Mouse (Mus musculus) mammary gland, adult 2 months (tissue): ENCODE data around the gene Skint4. TPM values are rescaled to one million over a fixed set of nuclear protein-coding genes. Genes with fewer than 3 reads are reported as not detected.

ENCODE experiments used
- polyA plus RNA-seq: library from polyadenylated mRNA; depleted of rRNA; stranded (reverse); fragments of >200 nt; gene quantifications from 2 replicates; pipeline ENCODE4 v1.2.3, GENCODE M21; 2012; ENCODE audit warnings: low replicate concordance; rRNA removed

The Skint4 gene
- polyA plus RNA-seq: 0.43 TPM in 1 of 2 replicates, not detected in the other

DNA sequence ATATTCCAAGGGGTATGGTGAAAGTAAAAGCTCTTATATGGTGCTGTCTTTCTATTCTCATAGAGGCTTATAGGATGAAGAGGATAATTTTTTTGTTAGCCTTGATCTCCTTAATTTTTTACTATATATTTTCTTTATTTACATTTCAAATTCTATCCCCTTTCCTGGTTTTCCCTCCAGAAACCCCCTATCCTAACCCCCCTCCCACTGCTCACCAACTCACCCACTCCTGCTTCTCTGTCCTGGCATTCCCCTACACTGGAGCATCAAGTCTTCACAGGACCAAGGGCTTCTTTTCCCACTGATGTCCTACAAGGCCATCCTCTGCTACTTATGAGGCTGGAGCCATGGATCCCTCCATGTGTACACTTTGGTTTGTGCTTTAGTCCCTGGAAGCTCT lies at the start of gene Skint4:
TSS of gene Skint4 (plus strand) at position 301 of the 400 bp plus-strand sequence.

Other genes with a start within 250 kb of the Skint4 start
- gene Slc5a9, start 169.1 kb upstream of the Skint4 start, polyA plus RNA-seq: 0.97 and 1.3 TPM in 2 replicates
- gene Skint8, start 152.6 kb upstream of the Skint4 start, polyA plus RNA-seq: 0.23 TPM in 1 of 2 replicates, not detected in the other
- 0.30 TPM in 1 of 2 replicates, not detected in the other for gene Skint7, start 99.1 kb upstream of the Skint4 start, polyA plus RNA-seq
- gene Skint1, start 65.7 kb upstream of the Skint4 start, polyA plus RNA-seq: 0.32 TPM in 1 of 2 replicates, not detected in the other
- gene Skint3, start 160.2 kb downstream of the Skint4 start, polyA plus RNA-seq: 0.04 and 0.43 TPM in 2 replicates